Mouse (Mus musculus): ENCODE data around the gene Syn3.
A peak's percentile ranks its signal among the peaks of the same experiment; 100 is the strongest.
"Not testable (repeated sequence)": the region's sequence is repeated elsewhere in the genome, so short reads cannot be mapped to it uniquely, and the experiment has no call there.

Syn3 gene

DNA sequence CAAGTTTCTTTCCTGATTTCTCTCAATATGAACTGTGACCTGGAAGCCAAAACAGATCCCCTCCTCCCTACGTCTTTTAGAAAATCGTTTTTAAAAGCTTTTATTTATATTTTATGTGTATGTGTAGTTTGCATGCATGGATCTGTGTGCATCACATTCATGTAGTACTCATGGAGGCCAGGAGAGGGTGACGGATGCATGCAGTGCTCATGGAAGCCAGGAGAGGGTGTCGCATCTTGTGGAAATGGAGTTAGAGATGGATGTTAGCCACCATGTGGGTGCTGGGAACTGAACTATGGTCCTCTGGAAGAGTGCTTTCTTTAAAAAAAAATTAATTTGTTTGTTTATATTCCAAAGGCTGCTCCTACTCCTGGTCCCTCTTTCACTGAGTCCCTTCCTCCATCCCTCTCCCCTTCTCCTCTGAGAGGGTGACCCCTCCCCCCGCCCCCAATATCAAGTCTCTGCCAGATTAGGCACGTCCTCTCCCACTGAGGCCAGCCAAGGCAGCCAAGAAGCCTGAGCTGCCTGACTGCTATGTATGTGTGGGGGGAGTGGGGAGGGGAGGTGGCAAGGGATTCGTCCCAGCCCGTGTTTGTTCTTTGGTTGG is 442.3 kb downstream of the Syn3 start:
- no peak for DNase-seq (ENCODE audit: low read depth, low spot score)

DNA sequence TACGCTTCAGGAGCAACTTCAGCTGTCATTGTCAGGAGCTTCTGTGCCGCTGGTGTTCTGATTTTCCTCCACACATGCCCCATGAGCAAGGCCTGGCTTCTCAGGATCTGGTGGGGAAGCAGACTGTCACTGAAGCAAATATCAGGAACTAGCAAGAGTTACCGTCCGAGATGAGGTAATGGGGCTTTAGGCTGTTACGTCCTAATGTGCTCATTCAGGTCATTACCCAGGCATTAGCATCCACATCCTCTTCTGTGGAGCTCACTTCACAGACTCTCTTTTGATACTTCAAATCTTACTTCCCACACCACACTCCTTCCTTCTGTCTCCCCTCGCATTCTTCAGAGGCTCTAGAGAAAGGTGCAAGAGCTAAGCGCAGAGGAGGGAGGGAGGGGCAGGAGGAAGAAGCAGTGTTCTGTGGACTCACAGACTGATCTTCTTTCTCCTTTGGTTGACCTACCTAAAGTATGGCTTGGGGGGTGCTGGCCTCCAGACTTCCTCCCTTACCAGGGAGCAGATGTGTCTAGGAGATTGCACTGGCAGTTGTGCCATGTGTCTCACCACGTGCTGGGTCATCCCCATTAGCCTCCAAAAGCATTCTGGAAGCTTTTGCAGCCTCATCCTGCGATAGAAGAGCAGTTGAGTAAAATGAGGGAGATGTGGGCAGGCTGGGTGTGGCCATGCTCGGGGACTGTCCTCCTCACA is 445.7 kb downstream of the Syn3 start:
- DNase-seq (ENCODE audit: low read depth, low spot score) = no peak

DNA sequence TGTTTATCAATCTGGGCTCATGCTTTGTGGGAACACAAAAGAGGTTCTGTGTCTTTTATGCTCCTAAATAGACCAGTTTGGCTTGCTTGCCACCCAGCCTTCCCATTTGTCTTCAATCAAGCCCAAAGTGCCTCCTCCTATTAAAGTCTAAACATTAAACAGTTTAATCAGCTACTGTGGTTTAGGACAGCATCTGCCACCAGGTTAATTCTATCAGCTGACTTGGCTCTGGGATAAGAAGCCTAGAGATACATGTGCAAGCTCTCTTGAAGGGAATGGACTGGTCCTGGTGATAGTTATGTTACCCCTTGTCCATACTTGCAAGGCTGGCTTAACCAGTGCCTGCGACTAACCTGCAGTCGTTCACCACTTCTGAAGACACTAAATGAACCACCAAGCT is 448.2 kb downstream of the Syn3 start:
- peak; percentile 49 for DNase-seq (ENCODE audit: low read depth, low spot score)

DNA sequence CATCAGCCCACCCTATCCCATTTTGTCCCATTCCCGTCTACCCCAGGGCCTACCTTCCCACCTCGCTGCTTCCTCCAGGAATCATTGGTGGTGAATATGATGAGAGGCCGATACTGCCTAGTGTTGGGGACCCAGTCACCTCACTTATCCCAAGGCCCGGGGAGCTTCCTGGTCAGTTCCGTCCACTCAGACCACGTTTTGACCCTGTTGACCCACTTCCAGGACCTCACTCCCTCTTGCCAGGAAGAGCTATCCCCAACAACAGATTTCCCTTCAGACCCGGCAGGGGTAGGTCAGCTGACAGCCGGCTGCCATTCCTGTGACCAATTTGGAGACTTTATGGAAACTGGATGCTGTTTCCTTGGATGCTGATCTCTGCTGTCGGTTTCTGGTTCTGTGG is 450.9 kb downstream of the Syn3 start:
- no peak for DNase-seq (ENCODE audit: low read depth, low spot score)

DNA sequence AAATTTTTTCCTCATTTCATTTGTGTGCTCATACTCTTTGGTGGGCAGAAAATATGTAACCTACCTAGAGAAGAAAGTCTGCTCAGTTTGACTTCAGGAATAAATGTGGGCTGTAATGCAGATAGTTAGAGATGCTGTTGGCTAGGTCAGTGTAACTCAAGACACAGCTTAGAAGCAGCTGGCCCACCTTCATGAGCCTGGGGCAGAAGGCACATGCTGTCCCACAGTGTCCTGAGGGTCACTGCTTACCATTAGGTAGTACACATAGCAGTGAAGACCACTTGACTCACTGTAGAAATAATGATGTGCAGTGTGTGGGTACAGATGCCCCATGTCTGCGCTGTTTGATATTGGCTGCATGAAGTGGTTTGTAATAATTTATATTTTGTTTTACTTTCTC is 452.3 kb downstream of the Syn3 start:
- no peak for DNase-seq (ENCODE audit: low read depth, low spot score)

DNA sequence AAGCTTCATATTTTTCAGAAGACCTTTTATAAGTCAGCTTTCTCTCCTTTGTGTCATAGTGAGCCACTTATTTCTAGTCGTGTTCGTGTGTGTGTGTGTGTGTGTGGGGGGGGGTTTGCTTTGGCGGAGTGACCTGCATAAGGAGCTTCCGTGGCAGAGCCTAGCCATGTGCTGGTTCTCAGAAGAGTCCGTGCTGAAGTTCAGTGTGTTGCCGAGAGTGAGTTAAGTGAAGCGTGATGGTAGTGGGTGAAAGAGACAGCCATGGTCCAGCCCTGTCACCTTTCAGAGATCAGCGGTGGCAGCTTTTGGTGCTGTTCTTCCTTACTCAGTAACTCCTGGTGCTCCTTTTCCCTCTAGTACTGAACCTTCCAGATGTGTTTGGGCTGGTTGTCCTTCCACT is 454.6 kb downstream of the Syn3 start:
- DNase-seq (ENCODE audit: low read depth, low spot score) = no peak

DNA sequence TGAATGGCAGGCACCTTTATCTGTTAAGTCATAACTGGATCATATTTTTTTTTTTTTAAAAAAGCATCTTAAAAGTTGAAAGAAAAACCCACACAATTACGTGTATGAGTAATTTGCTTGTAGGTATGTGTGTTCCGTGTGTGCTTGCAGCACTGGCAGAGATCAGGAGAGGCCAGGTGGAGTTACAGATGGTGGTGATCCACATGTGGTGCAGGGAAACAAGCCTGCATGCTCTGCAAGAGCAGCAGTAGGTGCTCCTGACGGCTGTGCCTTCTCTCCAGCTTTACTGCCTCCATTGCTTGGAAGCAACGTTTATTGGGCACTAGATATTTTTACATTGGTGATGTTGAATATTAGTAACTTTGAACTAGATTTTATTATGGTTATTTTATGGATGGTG is 455.0 kb downstream of the Syn3 start:
- DNase-seq (ENCODE audit: low read depth, low spot score) = peak; percentile 67

DNA sequence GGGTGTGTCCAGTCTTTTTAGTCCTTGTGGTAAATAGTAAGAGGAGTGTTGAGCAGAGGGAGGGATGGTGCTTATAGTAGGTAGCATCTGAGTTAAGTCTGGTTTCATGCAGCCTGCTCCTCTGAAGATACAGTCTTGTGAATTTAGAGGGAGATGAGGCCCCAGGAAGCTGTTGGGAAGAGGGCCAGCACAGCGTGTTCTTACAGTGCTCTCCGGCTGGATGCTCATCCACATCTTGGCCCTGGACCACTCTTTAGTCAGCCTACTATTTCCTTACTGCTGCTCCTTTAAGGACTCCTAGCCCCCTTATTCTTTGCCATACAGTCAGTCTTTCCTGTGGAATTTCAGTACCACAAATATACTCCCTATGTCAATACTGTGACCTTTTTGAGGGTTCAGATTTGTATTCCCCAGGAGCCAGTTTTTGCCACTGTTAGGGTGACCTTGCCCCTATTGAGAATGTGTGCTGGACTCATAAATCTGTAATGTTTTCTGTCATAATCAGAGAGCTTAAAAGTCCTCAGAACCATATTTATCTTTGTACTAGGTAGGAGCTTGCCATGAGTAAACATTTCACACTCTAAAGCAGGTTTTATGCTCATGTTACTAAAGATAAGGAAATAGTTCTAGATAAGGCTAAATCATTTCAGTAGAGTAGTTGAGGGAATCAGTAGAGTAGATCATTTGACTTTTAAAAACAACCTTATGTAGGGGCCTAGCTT is 464.5 kb downstream of the Syn3 start:
- DNase-seq (ENCODE audit: low read depth, low spot score) = no peak

DNA sequence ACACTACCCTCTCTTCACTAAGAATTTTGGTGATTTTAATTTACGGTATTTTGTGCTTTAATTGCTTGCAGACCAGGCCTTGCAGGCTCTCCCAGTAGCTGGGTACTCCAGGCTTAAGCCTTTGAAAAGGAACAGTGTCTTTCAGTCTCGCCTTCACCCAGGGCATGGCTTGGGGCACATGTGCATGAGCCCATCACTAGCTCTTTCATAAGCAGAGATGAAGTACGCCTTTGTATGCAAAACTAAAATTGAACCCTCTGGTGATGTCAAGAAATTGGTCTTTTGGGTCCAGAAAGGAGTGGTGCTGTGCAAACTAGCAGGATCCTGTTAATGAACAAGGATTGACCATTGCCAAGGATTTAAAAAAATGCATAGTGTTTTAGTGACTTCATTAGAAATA is 466.2 kb downstream of the Syn3 start:
- DNase-seq (ENCODE audit: low read depth, low spot score) = peak; percentile 86

DNA sequence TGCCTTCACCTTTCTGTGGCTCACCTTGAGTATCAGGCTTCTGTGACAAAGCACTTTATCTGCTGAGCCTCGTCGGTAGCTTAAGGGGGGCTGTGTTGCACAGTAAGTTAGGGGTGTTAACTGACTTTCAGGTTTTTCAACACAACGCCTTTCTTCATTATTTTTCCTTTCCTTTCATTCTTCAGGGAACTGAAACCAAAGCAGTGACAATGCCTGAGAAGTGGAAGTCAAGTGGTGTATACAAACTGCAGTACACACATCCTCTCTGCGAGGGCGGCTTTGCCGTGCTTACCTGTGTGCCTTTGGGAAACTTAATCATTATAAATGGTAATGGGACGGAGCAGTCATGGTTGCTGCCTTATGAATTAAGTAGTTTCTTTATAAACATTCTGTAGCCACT is 468.0 kb downstream of the Syn3 start:
- no peak for DNase-seq (ENCODE audit: low read depth, low spot score)

DNA sequence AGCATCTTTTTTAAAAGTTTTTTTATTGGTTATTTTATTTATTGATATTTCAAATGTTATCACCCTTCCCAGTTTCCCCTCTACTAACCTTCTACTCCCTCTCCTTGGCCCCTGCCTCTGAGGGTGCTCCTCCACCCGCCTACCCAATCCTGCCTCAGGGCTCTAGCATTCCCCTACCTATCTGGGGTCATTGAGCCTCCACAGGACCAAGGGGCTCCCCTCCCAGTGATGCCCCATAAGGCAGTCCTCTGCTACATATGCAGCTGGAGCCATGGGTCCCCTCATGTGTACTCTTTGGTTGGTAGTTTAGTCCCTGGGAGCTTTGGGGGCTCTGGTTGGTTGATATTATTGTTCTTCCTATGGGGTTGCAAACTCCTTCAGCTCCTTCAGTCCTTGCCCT is 471.9 kb downstream of the Syn3 start:
- DNase-seq (ENCODE audit: low read depth, low spot score) = not testable (repeated sequence)

DNA sequence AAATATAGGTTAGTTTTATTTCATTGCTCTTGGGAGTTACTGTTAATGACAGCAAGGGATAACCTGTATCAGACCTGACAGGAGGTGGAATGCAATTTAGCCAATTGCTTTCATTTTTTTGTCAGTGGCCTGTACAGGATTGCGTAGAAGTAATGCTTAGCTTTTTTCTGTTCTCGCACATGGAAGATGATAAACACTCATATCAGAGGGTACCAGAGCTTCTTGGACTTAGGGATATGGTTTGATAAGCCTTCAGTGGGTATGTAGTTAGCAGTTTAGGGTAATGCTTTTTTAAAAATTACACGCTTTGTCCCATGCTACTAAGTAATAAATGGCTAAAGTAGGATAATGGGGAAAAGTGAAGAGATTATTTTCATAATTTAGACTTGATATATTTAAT is 472.3 kb downstream of the Syn3 start:
- no peak for DNase-seq (ENCODE audit: low read depth, low spot score)

DNA sequence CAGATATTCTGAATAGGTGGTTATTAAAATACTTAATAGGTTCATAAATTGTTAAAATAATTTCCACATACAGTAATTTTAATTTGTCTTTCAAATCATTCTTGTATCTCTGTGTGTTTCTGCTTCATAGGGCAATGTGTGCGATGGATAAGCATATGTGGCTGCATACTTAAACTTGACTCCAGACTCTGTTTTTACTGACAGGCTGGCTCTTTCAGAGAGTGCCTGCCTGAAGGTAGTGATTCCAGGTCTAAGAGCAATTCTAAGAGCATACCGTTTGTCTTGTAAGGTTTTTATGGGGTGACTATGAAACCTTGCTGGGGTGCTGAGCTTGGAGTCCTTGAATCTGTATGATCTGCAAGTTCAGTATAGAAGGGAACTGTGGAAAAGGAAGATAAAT is 472.8 kb downstream of the Syn3 start:
- DNase-seq (ENCODE audit: low read depth, low spot score) = no peak

DNA sequence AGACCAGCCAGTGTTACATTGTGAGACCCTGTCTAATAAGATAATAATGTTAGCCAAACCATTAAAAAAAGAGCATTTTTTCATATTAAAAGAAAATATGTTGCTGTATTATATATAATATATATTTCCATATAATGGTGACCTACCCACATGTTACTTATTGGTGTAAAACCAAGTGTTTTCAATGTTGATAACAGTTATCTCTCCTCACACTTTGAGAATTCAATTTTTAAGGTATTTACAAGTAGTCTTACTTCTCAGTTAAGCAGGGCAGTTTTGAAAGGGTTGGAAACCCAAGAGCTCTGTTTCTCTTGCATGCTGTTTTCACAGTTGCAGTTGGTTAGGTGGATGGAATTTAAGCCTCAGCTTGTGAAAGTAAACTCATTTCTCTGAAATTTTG is 475.5 kb downstream of the Syn3 start:
- no peak for DNase-seq (ENCODE audit: low read depth, low spot score)

DNA sequence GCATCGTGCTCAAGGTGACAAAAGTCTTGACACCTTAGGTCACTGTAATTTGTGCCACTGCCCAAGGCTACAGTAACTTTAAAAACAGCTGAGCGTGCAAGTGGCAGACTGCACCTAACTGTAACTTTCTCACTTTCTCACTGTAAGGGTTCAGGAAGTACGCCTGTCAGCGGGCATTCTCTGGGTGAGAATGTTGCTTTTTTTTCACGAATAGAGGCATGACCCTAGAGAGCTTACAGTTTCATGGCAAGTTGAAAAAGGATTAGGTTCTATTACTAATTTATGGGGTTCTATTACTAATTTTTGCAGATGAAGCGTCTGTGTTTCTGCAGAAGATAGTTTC is 476.3 kb downstream of the Syn3 start:
- DNase-seq (ENCODE audit: low read depth, low spot score) = no peak

DNA sequence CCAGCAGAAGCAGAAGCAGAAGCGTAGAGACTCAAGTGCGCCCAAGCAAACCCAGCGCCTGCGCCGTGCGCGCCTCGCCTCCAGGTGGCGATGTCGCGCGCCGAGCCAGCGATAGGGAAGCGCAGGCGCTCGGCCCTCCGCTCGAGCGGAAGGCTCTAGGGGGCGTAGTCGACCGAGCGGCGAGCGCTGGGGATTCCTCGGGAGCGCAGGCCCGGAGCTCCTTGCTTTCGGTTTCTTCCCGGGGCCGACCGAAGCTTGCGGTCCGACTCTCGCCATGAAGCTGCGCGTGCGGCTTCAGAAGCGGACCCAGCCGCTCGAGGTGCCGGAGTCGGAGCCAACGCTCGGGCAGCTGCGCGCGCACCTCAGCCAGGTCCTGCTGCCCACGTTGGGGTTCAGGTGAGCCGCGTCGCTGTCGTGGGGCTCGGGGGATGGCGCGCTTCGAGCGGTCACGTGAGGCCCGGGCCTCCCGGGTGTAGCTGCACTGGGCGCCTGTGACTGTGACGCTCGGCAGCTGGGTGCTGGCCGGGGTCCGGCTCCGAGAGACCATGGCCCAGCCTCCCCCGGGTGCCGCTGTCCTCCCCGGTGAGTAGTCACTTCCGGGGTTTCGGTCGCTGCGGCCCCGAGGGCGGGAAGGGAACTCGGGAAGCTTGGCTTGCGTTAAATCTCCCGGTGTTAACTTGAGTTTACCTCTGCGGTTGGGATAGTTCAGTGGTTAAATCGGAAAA is 476.8 kb downstream of the Syn3 start, which contains the start of gene Fbxo7:
Fbxo7 (plus strand) TSS at position 224 of the 725 bp plus-strand sequence.
- peak; percentile 96 for DNase-seq (ENCODE audit: low read depth, low spot score)

DNA sequence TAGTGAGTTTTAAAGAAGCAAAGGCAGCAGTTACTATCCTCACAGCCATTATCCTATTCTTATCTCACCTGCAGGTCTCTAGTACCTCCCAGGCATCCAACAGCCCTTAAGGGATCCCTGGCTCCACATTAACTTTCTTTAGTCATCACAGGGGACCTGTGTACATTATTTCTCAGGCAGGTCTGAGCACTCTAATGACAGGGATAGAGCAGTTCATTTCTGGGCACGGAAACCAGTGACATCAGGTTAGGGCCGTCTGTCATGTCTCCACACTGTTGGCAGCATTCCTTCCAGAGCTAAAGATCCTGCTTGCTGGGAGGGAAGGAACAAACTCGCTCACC is 477.3 kb downstream of the Syn3 start:
- DNase-seq (ENCODE audit: low read depth, low spot score) = no peak

DNA sequence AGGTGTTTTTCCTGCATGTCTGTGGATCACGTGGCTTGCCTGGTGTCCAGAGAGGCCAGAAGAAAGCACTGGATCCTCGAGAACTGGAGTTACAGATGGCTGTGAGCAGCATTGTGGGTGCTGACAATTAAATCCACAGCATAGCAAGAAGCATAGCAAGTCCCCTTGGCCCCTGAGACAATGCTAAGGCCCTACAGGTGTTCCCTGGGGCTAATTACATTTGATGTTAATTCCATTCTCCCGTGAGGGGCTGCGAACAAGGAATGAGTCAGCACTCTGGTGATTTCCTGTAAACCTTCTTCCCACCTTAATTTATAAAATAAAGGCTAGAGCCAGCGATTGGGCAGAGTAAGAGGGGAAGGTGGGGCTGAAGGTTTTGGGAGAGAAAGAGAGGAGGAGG is 479.9 kb downstream of the Syn3 start:
- no peak for DNase-seq (ENCODE audit: low read depth, low spot score)

DNA sequence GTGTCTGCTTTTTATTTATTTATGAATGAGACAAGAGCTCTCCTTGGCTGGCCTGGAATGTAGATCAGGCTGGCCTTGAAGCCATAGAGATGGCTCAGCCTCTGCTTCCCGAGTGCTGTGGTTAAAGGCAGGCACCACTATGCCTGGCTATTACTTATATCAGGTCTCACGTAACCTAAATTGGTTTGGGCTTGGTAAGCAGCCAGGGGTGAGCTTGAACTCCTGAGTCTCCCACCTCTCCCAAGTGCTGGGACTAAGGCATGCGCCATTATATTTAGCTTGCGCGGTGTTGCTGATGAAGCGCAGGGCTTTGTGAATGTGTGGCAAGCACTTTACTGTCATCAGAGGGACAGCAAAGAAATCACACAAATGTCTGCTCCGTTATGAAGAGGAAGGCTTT is 480.9 kb downstream of the Syn3 start:
- no peak for DNase-seq (ENCODE audit: low read depth, low spot score)

DNA sequence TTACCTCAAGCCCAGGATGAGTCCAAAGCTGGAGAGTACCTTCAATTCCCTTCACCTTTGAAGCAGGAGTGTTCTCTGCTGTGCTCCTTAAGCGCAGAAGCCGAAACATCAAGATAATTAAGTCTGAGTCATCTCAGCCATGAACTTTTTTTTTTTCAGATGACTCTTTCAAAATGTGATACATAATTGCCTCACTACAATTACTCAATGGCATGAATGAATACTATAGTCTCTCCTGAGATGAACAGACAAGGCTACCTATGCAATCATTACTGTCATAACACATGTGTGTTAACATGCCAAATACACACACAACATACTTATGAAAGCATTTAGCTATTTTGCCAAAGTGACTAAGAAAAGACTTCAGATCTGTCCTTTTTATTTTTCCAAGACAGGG is 486.9 kb downstream of the Syn3 start, which contains the start of gene Bpifc:
Bpifc (minus strand) TSS at position 115 of the 400 bp plus-strand sequence.
- no peak for DNase-seq (ENCODE audit: low read depth, low spot score)

DNA sequence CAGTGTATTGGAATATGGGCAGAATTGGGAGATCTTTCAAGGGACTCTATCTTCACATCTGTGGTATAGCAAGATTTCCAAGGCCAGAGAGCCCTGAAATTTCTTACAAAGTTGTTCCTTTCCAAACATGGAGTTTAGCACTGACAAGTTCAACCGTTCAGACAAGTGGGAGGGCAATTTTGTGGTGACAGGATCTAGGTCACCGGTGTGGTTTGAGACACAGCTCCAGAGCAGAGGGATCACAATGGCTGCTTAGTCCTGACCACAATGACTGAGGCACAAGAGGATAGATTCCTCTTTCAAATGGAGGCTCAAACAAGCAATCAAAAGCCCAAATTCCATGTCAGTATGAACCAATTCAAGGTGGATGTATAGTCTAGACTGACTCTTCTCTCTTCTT is 487.5 kb downstream of the Syn3 start:
- DNase-seq (ENCODE audit: low read depth, low spot score) = no peak

DNA sequence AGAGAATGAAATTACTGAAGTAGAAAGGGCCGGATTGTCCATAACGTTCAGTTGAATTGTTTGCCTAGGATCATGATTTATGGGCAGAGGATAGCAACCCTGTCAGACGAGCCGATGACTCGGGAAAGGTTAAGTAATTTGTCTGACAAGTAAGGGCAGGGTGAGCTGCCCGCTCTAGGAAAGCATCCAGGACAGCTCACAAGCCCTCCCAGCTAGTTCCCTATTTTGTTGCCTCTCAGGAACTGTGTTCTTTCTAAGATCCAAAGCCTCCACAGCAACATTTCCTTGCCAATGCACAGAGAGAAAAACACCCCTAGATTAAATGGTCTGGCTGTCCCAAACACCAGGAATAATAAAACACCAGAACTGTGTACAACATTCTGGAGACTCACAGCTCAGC is 488.1 kb downstream of the Syn3 start:
- no peak for DNase-seq (ENCODE audit: low read depth, low spot score)

DNA sequence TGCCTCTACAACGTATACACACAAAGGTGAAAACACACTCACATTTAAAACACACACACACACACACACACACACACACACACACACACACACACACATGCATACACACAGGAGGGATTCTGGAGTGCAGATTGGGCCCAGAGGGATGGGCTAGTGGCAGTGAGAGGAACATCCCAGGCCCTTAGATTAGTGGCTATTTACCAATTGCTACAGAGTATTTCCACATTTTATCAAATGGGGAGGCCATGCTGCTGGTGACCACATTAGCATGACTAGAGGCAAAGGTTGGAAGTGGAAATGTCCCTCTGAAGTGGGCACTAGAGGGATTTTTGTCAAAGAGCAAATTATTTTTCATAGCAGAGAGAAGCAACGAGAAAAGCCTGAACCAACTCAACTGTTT is 489.0 kb downstream of the Syn3 start:
- DNase-seq (ENCODE audit: low read depth, low spot score) = no peak
